Comparison of ENCODE assay signal across 8 mouse cellular contexts in the genomic region with DNA sequence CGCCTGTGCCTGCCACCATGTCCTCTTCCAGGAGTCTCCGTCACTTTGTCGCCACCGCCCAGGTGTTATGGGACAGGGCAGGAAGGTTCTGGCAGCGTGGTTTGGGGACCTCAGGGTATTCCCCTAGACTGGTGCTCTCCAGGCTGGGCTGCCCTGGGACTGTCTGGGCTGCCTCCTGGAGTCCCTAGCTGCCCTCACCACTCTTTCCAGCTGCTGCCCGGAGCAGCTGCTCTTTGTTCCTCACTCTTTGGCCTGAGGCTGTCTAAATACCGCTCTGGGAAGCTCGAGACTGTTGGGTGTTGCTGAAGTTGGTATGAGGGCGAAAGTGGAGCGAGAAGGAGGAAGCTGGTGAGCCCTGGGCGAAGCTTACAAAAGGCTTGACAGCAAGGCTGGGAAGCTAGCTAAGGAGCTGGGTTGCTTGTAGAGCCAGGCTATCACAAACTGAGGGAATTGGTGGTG. TPM values are rescaled to one million over a fixed set of nuclear protein-coding genes. Genes with fewer than 3 reads are reported as not detected.
DNase-seq lines count a peak whose midpoint lies in the region; ATAC-seq and TF ChIP-seq lines count a peak whose summit lies in the region.

No protein-coding gene starts in this region.

- H3K4me1 ChIP-seq in forebrain, embryonic 11.5 days (replicated peaks; ENCODE audit: control insufficient read depth, insufficient read depth, low read length) = peaks cover 11% of the 10 kb centered on the region; the same call in 1 of the 2 replicates
- H3K4me1 ChIP-seq in hindbrain, postnatal 0 days (ENCODE audit: insufficient read depth, low read length) = 0 out of 2 replicates have a peak, but pooled peaks cover 3% of the 10 kb centered on the region
- peaks cover 27 to 38% of the 10 kb centered on the region in 2 experiments for H3K4me1 ChIP-seq in liver, embryonic 14.5 days (replicated peaks; ENCODE audit: control insufficient read depth in 2 of 2, insufficient read depth in 2 of 2, low read length in 1 of 2)

- peak overlapping the region; percentile 61 for H3K9ac ChIP-seq in forebrain, embryonic 11.5 days (ENCODE audit: low read length)
- peak overlapping the region; percentile 58 for H3K9ac ChIP-seq in hindbrain, postnatal 0 days (replicated peaks; ENCODE audit: low read length)
- H3K9ac ChIP-seq in liver, embryonic 14.5 days (replicated peaks) = peak overlapping the region; percentile 47

- no peaks in the 10 kb centered on the region for H3K9me3 ChIP-seq in forebrain, embryonic 11.5 days (ENCODE audit: control insufficient read depth, low read length)
- no peaks in the 10 kb centered on the region for H3K9me3 ChIP-seq in hindbrain, postnatal 0 days (ENCODE audit: low read length)
- H3K9me3 ChIP-seq in liver, embryonic 14.5 days (ENCODE audit: control insufficient read depth, low read length) = no peaks in the 10 kb centered on the region

- H3K4me3 ChIP-seq in forebrain, embryonic 11.5 days (ENCODE audit: low read depth, low read length) = peak overlapping the region; percentile 31
- peak overlapping the region; percentile 46 for H3K4me3 ChIP-seq in hindbrain, postnatal 0 days (ENCODE audit: low read length)
- peak overlapping the region; percentile 63 to 64 for H3K4me3 ChIP-seq in liver, embryonic 14.5 days (ENCODE audit: insufficient read depth in 1 of 2, low read depth in 2 of 2, low read length in 2 of 2)
- peak overlapping the region; percentile 37 for H3K4me3 ChIP-seq in myocyte

- H3K36me3 ChIP-seq in forebrain, embryonic 11.5 days (ENCODE audit: control insufficient read depth, insufficient read depth, low read length) = no peaks in the 10 kb centered on the region
- no peaks in the 10 kb centered on the region for H3K36me3 ChIP-seq in hindbrain, postnatal 0 days (ENCODE audit: insufficient read depth, low read length)
- H3K36me3 ChIP-seq in liver, embryonic 14.5 days (replicated peaks; ENCODE audit: control insufficient read depth, insufficient read depth, low read depth) = no peaks in the 10 kb centered on the region
- peaks cover 5% of the 10 kb centered on the region for H3K36me3 ChIP-seq in myocyte (ENCODE audit: control insufficient read depth, insufficient read depth)

- TF ChIP-seq EP300 in liver, embryonic 14.5 days (IDR thresholded peaks at IDR 0.05; ENCODE audit: low read depth) = no peak

- no peak overlapping the region for H3K27ac ChIP-seq in forebrain, embryonic 11.5 days (ENCODE audit: low read depth, low read length)
- H3K27ac ChIP-seq in hindbrain, postnatal 0 days = peak overlapping the region; percentile 51; the same call in 1 of the 2 replicates
- no peak overlapping the region; the same call in 1 of the 2 replicates for H3K27ac ChIP-seq in liver, embryonic 14.5 days

- no peaks in the 10 kb centered on the region for H3K27me3 ChIP-seq in forebrain, embryonic 11.5 days (ENCODE audit: control insufficient read depth, insufficient read depth, low read length)
- H3K27me3 ChIP-seq in hindbrain, postnatal 0 days (ENCODE audit: insufficient read depth, low read length) = no peaks in the 10 kb centered on the region
- H3K27me3 ChIP-seq in liver, embryonic 14.5 days (ENCODE audit: control insufficient read depth, insufficient read depth, low read length) = no peaks in the 10 kb centered on the region
- H3K27me3 ChIP-seq in myocyte (ENCODE audit: control insufficient read depth, insufficient read depth, insufficient read length) = no peaks in the 10 kb centered on the region

- WGBS in forebrain, embryonic 11.5 days = 46% methylated on average over 11 of the region's 11 CpGs
- 53% methylated on average over 11 of the region's 11 CpGs for WGBS in hindbrain, postnatal 0 days
- 6% methylated on average over 11 of the region's 11 CpGs for WGBS in liver, embryonic 14.5 days (ENCODE audit: insufficient replicate concordance)

- DNase-seq in layer of hippocampus, adult 9-11 months = peak; percentile 29
- no peak for DNase-seq in layer of hippocampus, adult 9-10 months (ENCODE audit: low spot score)
- no peak for DNase-seq in forebrain, embryonic 11.5 days (ENCODE audit: low spot score)
- no peak for DNase-seq in hindbrain, postnatal 0 days (ENCODE audit: low spot score)
- DNase-seq in liver, embryonic 14.5 days (ENCODE audit: low read depth in 3 of 3, low spot score in 3 of 3) = no peak
- no peak for DNase-seq in layer of hippocampus, adult 11-12 months (ENCODE audit: low spot score)
- DNase-seq in thymus, postnatal 4 days = no peak

- no peak for TF ChIP-seq POLR2A in myocyte (IDR thresholded peaks at IDR 0.05; ENCODE audit: insufficient read length, low read depth)

- peaks cover 22% of the 10 kb centered on the region for H3K79me2 ChIP-seq in myocyte (ENCODE audit: control insufficient read depth, insufficient read depth)

- ATAC-seq in forebrain, embryonic 11.5 days (replicated peaks; ENCODE audit: low FRiP score) = peak; percentile 46
- ATAC-seq in hindbrain, postnatal 0 days = peak; percentile 50
- peak; percentile 54 for ATAC-seq in liver, embryonic 14.5 days (ENCODE audit: insufficient read depth)

- TF ChIP-seq CTCF in hindbrain, postnatal 0 days (IDR thresholded peaks at IDR 0.05; ENCODE audit: low read depth) = no peak
- no peak for TF ChIP-seq CTCF in liver, embryonic 14.5 days (IDR thresholded peaks at IDR 0.05; ENCODE audit: low read depth)

- H3ac ChIP-seq in myocyte (ENCODE audit: control insufficient read depth, insufficient read length) = peak overlapping the region; percentile 61

- H3K4me2 ChIP-seq in forebrain, embryonic 11.5 days (ENCODE audit: low read depth, low read length, severe bottlenecking) = peak overlapping the region; percentile 69
- H3K4me2 ChIP-seq in hindbrain, postnatal 0 days (ENCODE audit: low read depth, low read length) = peak overlapping the region; percentile 95
- H3K4me2 ChIP-seq in liver, embryonic 14.5 days (ENCODE audit: low read depth) = peak overlapping the region; percentile 95
- H3K4me2 ChIP-seq in myocyte (ENCODE audit: low read depth) = peak overlapping the region; percentile 99

TF ChIP-seq in myocyte, 11 proteins besides CTCF, POLR2A, EP300 and RAD21:
- TF ChIP-seq E2F4 (IDR thresholded peaks at IDR 0.05; ENCODE audit: insufficient read depth) = no peak
- peak; percentile 71 to 94 (median 91) for TF ChIP-seq MYOG (IDR thresholded peaks at IDR 0.05; ENCODE audit: control insufficient read depth in 1 of 3, insufficient read depth in 1 of 3, insufficient read length in 2 of 3, low read depth in 2 of 3)
- peak; percentile 37 for TF ChIP-seq TCF3 (IDR thresholded peaks at IDR 0.05; ENCODE audit: insufficient read length, low read depth)
- TF ChIP-seq TCF12 (IDR thresholded peaks at IDR 0.05; ENCODE audit: insufficient read depth, poor library complexity, severe bottlenecking) = peak; percentile 60
- peak; percentile 69 to 88 (median 86) for TF ChIP-seq MYOD1 (IDR thresholded peaks at IDR 0.05; ENCODE audit: control insufficient read depth in 1 of 3, insufficient read length in 2 of 3, low read depth in 2 of 3)
- no peak for TF ChIP-seq REST (IDR thresholded peaks at IDR 0.05; ENCODE audit: insufficient read depth, insufficient read length)

RNA-seq across cellular contexts. Expression of a gene that starts 32.7 kb away (rescaled TPM):
- polyA plus RNA-seq in forebrain, embryonic 11.5 days (2014; fragmentation: Nextera tagmentation; extraction: Ambion mirVana) = 26.8 and 28.9 TPM in 2 replicates
- 11.7 and 14.2 TPM in 2 replicates for total RNA-seq in hindbrain, postnatal 0 days (2014; rRNA removed)
- 27.6 and 27.7 TPM in 2 replicates for polyA plus RNA-seq in hindbrain, postnatal 0 days (2015; fragmentation: Nextera tagmentation; extraction: Ambion mirVana)
- 2.5 and 3.3 TPM in 2 replicates for polyA plus RNA-seq in liver, embryonic 14.5 days (2012; rRNA removed)
- 7.5 and 7.8 TPM in 2 replicates for polyA plus RNA-seq in liver, embryonic 14.5 days (2014; fragmentation: Nextera tagmentation; extraction: Ambion mirVana)
- polyA plus RNA-seq in myocyte (2012; fragmentation: generic; extraction: Trizol) = 24.8 TPM
